Mouse (Mus musculus): ENCODE measurements around the gene Gmpr2.

- no peak for TF ChIP-seq CTCF (IDR thresholded peaks at IDR 0.05; ENCODE audit: control insufficient read depth, insufficient read depth, insufficient replicate concordance, low read depth, low read length)
- no peak for TF ChIP-seq POLR2A (IDR thresholded peaks at IDR 0.05; ENCODE audit: control insufficient read depth, low read depth, low read length)
Observed at GRCm38 (mm10) chr14:55709509-55709908, 37.8 kb downstream of the Gmpr2 start.

Data from testis, adult 2 months (tissue).